Mouse (Mus musculus) embryonic facial prominence, embryonic 14.5 days (tissue): ENCODE measurements at regions not wholly inside any gene's neighbourhood (a gene's known extent, or its start where the extent isn't known, plus 50 kb on each side); places are given as distances from the start of the nearest gene placed in this dataset.

ENCODE experiments used
- ATAC-seq: fragments of 200-750 bp; cut with Nextera tagmentation; 2 replicates; pipeline ENCODE4 v1.8.0; 2017; ENCODE audit warnings: low read depth, moderate number of reproducible peaks, moderate TSS enrichment
- DNase-seq: peaks from one replicate; pipeline ENCODE4 v3.0.0-alpha.2; 2015; ENCODE audit warnings: low spot score
- H3K27ac ChIP-seq: fragments of 300-500 bp; sonication (generic); replicated peaks from 2 replicates; pipeline ENCODE4 v1.5.1; 2014; ENCODE audit warnings: low read depth, mild to moderate bottlenecking, low read length, moderate library complexity
- H3K27me3 ChIP-seq: fragments of 300-500 bp; sonication (generic); replicated peaks from 2 replicates; pipeline ENCODE4 v1.6.1; 2014; ENCODE audit warnings: low read length; ENCODE audit not compliant: control insufficient read depth, insufficient read depth
- H3K36me3 ChIP-seq: fragments of 300-500 bp; sonication (generic); 2 replicates; pipeline ENCODE4 v1.6.1; 2014; ENCODE audit warnings: low read length, mixed read lengths; ENCODE audit not compliant: control insufficient read depth, insufficient read depth
- H3K4me1 ChIP-seq: fragments of 300-500 bp; sonication (generic); 2 replicates; pipeline ENCODE4 v1.6.1; 2014; ENCODE audit warnings: antibody characterized with exemption, low read length; ENCODE audit not compliant: control insufficient read depth, insufficient read depth
- H3K4me2 ChIP-seq: fragments of 300-500 bp; sonication (generic); 2 replicates; pipeline ENCODE4 v1.6.1; 2014; ENCODE audit warnings: low read depth, mild to moderate bottlenecking, low read length, moderate library complexity, mixed read lengths
- H3K4me3 ChIP-seq: fragments of 300-500 bp; sonication (generic); 2 replicates; pipeline ENCODE4 v1.5.1; 2014; ENCODE audit warnings: low read depth, mild to moderate bottlenecking, low read length
- H3K9ac ChIP-seq: fragments of 300-500 bp; sonication (generic); 2 replicates; pipeline ENCODE4 v1.6.1; 2014; ENCODE audit warnings: low read depth, mild to moderate bottlenecking, low read length, moderate library complexity, mixed read lengths
- H3K9me3 ChIP-seq: fragments of 300-500 bp; sonication (generic); 2 replicates; pipeline ENCODE4 v1.6.1; 2016; ENCODE audit warnings: low read length; ENCODE audit not compliant: control insufficient read depth
- WGBS: fragments of 180-500 bp; shearing (Covaris S2); extraction: QIAGEN DNeasy Blood & Tissue Kit; methylation state at CpG from one replicate; pipeline ENCODE4 v1.1.7; 2014; 5-methylcytosine and 5-hydroxymethylcytosine counted together

DNA sequence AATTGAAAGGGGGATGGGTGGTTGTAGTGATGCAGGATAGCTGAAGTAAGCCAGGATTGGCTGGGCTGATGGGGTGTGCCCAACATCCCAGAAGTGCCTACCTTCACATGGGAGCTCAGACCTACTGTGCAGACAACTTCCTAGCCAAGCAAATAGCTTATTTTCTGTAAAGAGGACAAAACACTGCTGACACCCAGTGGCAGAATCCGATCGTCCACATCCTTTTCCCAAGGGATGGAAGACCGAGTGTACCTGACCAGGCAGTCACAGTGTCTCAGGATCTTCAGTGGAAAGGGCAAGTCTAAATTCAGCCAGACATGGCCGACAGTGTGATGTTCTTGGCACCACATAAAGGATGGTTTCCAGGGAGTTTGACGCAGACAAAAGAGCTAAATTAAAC, 114.4 kb downstream of the Nmur2 start:
- 87% methylated on average over 5 of the region's 5 CpGs for WGBS
- Histone ChIP-seq H3K36me3 (no peaks in the 10 kb centered on the region), H3K9me3 (no peaks in the 10 kb centered on the region), H3K27me3 (no peaks in the 10 kb centered on the region), H3K27ac (no peak overlapping the region), H3K4me3 (no peak overlapping the region), H3K4me2 (no peak overlapping the region), H3K4me1 (no peaks in the 10 kb centered on the region), H3K9ac (no peak overlapping the region)
- DNase-seq, result no peak
- no peak for ATAC-seq

DNA sequence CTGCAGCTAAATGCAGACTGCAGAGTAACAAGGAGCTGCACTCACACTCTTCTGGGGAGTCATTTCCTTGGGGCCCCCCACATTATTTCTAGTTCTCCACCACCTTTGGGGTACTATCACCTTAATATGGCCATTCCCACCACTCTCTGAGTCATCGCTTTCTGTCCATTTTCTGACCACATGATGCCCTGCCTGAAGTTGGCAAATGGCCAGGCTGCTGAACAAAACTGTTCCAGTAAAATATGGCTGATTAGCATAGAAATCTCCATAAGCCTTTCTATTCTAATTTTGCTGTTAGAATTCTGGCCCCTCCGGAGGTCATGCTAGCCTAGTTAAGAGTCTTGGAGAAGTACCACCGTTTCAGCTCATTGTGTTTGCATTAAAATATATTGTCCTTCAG, 121.7 kb downstream of the Nmur2 start:
- Histone ChIP-seq H3K36me3 (no peaks in the 10 kb centered on the region), H3K4me3 (no peak overlapping the region), H3K4me2 (no peak overlapping the region), H3K27ac (no peak overlapping the region), H3K4me1 (no peaks in the 10 kb centered on the region), H3K9ac (no peak overlapping the region), H3K27me3 (no peaks in the 10 kb centered on the region), H3K9me3 (no peaks in the 10 kb centered on the region)
- WGBS, result 73% methylated on average over 3 of the region's 3 CpGs
- DNase-seq (no peak), ATAC-seq (no peak)

DNA sequence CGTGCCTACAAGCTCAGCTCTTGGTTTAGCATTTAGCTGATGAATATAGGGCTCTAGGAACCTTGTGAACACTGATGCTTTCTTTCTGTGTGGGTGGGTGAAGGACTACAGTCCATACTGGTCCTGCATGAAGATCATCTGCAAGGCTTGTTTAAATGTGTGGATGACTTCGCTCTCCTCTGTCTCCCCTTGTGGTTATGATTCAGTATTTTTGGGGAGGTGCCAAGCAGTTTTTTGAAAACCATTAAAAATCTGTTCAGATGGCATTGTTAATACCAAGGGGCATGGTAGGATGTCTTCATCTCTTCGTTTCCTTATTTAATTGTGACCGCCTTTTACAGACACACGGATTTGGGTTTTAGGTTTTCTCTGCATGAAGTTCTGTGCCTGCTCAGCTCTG, 122.4 kb downstream of the Nmur2 start:
- Histone ChIP-seq H3K27me3 (no peaks in the 10 kb centered on the region), H3K4me1 (no peaks in the 10 kb centered on the region), H3K4me3 (no peak overlapping the region), H3K9ac (no peak overlapping the region), H3K4me2 (no peak overlapping the region), H3K27ac (no peak overlapping the region), H3K9me3 (no peaks in the 10 kb centered on the region), H3K36me3 (no peaks in the 10 kb centered on the region)
- no peak for DNase-seq
- 85% methylated on average over 5 of the region's 5 CpGs for WGBS
- ATAC-seq, result no peak

DNA sequence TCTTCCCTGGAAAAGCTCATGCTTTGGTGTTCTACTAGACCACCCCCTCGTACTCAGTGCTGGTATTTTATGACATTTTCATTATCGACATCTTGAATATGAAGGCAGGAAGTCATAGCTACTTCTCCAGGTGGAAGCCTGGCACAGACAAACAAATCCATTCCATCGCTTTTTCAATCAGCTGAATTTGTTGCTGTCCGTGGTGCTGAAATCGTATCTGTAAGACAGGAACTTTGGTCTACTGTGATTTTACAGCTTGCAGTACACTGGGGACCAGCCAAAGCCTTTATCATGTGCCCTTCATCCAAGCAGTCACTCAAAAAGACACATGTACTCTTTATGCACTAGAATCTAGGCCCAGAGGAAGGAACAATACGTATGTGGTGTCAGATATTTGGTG, 143.3 kb downstream of the Nmur2 start:
- no peak overlapping the region for H3K9ac ChIP-seq
- H3K36me3 ChIP-seq, result no peaks in the 10 kb centered on the region
- WGBS, result 13% methylated on average over 6 of the region's 6 CpGs
- ATAC-seq, result no peak
- H3K4me3 ChIP-seq, result no peak overlapping the region
- H3K9me3 ChIP-seq, result no peaks in the 10 kb centered on the region
- H3K27me3 ChIP-seq, result no peaks in the 10 kb centered on the region
- no peaks in the 10 kb centered on the region for H3K4me1 ChIP-seq
- H3K4me2 ChIP-seq, result no peak overlapping the region
- peak; percentile 79 for DNase-seq
- H3K27ac ChIP-seq, result no peak overlapping the region

DNA sequence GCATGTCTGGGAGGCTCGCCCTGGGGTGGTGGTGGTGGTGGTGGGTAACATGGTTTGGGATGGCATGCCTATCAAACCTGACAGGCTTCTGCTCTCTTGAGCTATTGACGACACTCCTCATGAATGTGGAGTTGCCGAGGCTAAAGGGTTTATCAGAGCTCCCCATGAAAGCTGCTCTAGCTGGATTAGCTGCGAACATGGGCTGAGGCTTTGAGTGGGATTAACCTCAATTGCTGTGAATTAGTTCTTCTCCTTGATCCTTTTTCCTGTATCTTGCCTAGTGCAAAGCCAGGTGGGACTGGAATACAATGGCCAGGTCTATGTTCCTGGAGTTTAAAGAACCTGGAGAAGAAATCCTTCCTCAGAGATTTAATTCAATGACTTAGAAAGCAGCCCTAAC, 150.6 kb downstream of the Nmur2 start:
- Histone ChIP-seq H3K4me1 (no peaks in the 10 kb centered on the region), H3K36me3 (no peaks in the 10 kb centered on the region), H3K9ac (no peak overlapping the region), H3K4me3 (no peak overlapping the region), H3K27ac (no peak overlapping the region), H3K9me3 (no peaks in the 10 kb centered on the region), H3K27me3 (no peaks in the 10 kb centered on the region), H3K4me2 (no peak overlapping the region)
- ATAC-seq (no peak), DNase-seq (no peak)
- 71% methylated on average over 4 of the region's 4 CpGs for WGBS

DNA sequence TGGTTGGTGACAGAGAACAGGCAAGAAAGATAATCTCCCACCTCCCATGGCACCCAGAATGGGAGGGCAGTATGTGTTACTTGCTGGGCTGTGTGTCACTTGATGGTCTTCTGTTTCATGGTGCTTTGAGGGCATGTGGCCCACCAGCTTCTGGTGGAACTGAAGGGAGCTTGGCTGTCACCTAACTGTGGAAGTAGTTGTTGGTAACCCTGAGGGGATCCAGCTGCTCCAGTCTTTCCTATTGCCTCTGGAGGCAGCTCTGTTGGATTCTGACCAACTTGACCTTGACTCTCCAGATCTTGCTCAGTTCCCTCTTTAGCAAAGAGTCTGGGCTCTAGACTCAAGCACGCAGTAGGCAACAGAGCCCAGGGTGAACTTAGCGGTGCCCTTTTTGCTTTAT, 162.2 kb downstream of the Nmur2 start:
- Histone ChIP-seq H3K4me3 (no peak overlapping the region), H3K9me3 (no peaks in the 10 kb centered on the region), H3K36me3 (no peaks in the 10 kb centered on the region), H3K4me2 (no peak overlapping the region), H3K27me3 (no peaks in the 10 kb centered on the region), H3K9ac (no peak overlapping the region), H3K27ac (no peak overlapping the region), H3K4me1 (no peaks in the 10 kb centered on the region)
- WGBS, result 90% methylated on average over 2 of the region's 2 CpGs
- ATAC-seq (no peak), DNase-seq (no peak)

DNA sequence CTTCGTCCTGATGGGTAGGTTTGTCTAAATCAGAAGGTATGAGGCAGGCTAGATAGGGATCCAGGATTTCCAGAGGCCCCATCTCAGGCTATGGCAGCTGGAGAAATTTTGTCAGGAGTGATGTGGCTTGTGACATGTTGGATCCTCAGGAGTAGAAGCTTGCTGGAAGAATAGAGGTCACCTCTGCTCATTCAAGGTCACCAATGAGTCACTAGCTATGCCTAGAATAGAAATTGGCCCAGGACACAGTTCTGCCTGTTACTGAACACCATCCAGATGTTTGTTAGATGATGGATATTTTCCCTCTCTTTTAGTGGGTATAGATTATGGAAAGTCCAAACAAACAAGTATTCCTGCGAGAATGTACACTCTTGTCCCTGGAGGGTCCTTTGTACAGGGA, 173.7 kb downstream of the Nmur2 start:
- Histone ChIP-seq H3K9ac (no peak overlapping the region), H3K27me3 (no peaks in the 10 kb centered on the region), H3K27ac (no peak overlapping the region), H3K4me3 (no peak overlapping the region), H3K36me3 (no peaks in the 10 kb centered on the region), H3K4me1 (no peaks in the 10 kb centered on the region), H3K9me3 (no peaks in the 10 kb centered on the region), H3K4me2 (no peak overlapping the region)
- ATAC-seq (no peak), DNase-seq (no peak)
- WGBS, result 55% methylated on average over 2 of the region's 2 CpGs

DNA sequence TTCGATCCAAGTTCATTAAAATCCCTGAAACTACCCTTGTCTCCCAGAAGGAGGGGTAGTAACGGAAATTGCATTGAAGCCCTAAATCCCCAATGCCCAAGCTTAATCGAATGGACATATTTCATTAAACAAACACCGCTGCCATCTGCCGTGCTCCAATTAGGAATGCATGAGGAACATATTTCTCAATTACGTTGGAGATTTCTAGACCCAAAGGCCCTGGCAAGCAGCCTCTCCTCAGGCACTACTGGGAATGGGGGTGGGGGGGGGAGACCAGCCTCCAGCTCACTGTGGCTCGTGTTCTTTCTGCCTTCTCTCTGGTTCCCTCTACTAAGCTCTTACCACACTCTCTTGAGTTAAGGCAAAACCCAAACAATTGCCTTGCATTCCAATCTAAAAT, 181.6 kb downstream of the Nmur2 start:
- H3K36me3 ChIP-seq, result no peaks in the 10 kb centered on the region
- H3K9ac ChIP-seq, result no peak overlapping the region
- no peaks in the 10 kb centered on the region for H3K27me3 ChIP-seq
- no peak overlapping the region for H3K27ac ChIP-seq
- ATAC-seq (no peak), DNase-seq (peak; percentile 2)
- WGBS, result 75% methylated on average over 7 of the region's 7 CpGs
- H3K4me3 ChIP-seq, result no peak overlapping the region
- no peak overlapping the region for H3K4me2 ChIP-seq
- H3K4me1 ChIP-seq, result no peaks in the 10 kb centered on the region
- H3K9me3 ChIP-seq, result no peaks in the 10 kb centered on the region

DNA sequence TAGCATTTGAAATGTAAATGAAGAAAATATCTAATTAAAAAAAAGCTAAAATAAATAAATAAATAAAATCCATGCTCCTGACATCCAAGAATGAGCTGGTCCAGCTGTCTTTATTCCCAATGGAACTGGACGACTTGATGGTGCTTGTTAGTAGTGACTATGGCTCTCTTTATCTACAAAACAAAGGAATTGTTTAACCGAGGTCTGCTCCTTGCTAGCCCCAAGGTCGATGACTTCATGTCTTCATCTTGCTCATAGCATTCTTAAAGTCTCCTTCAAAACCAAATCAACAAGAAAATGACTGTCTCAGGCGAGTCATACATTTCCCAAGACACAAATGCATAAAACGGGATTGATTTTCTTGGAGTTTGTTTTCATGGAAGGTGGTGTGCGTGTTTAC, 212.5 kb upstream of the Glra1 start:
- H3K4me2 ChIP-seq, result no peak overlapping the region
- DNase-seq, result no peak
- 77% methylated on average over 6 of the region's 6 CpGs for WGBS
- no peaks in the 10 kb centered on the region for H3K36me3 ChIP-seq
- H3K4me1 ChIP-seq, result no peaks in the 10 kb centered on the region
- no peak overlapping the region for H3K9ac ChIP-seq
- H3K9me3 ChIP-seq, result no peaks in the 10 kb centered on the region
- H3K27me3 ChIP-seq, result no peaks in the 10 kb centered on the region
- no peak overlapping the region for H3K27ac ChIP-seq
- H3K4me3 ChIP-seq, result no peak overlapping the region
- ATAC-seq, result no peak
